Mouse (Mus musculus): ENCODE measurements around the gene Map4. TPM values are rescaled to one million over a fixed set of nuclear protein-coding genes. Genes with fewer than 3 reads are reported as not detected.

The Map4 gene
- total and polyA plus RNA-seq, 3 experiments = 14.4 to 45.8 (median 28.9) TPM

DNA sequence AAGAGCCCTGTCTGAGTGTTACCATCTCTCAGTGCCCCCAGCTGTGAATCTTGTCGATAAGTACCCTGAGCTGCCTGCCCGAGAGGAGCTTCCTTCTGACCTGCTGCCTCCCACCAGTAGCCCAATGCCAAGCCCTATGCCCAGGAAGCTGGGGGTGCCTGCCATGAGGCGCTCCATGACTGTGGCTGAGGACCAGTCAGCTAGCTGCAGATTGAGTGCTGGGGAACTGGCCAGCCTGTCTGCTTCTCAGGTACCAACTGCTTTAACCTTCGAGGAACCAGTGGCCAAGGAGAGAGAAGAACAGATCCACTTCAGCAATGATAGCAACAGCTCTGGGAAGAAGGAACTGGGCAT is 121.7 kb downstream of the Map4 start:
- dilution Hi-C loops (cut with MboI; ENCODE audit: extremely low pct_ligation_motif_present, extremely low pct_unique_long_range_greater_than_20kb, low sequenced_read_pairs) (no loop called here), in situ Hi-C loops (cut with MboI; ENCODE audit: low pct_ligation_motif_present, low pct_unique_long_range_greater_than_20kb, low sequenced_read_pairs) (no loop called here)
- H3K9ac ChIP-seq (ENCODE audit: insufficient read depth, low read depth) = no peak overlapping the region
- H3K9me3 ChIP-seq (replicated peaks; ENCODE audit: low read length) = no peaks in the 10 kb centered on the region
- H3K4me3 ChIP-seq (replicated peaks in 1 of 3; ENCODE audit: low read depth in 2 of 3, low read length in 2 of 3, poor library complexity in 1 of 3) = no peak overlapping the region
- no peak overlapping the region for H3K4me2 ChIP-seq (ENCODE audit: insufficient read depth, low read depth, poor library complexity, severe bottlenecking)
- TF ChIP-seq PAX5 (IDR thresholded peaks at IDR 0.05; ENCODE audit: low read length) = no peak
- TF ChIP-seq E2F4 (IDR thresholded peaks at IDR 0.05; ENCODE audit: insufficient replicate concordance, low read depth, low read length) = no peak
- TF ChIP-seq HCFC1 (IDR thresholded peaks at IDR 0.05; ENCODE audit: low read depth, low read length) = no peak
- no peak for TF ChIP-seq EP300 (IDR thresholded peaks at IDR 0.05; ENCODE audit: low read length)
- TF ChIP-seq ZNF384 (IDR thresholded peaks at IDR 0.05; ENCODE audit: low read depth, low read length) = no peak
- TF ChIP-seq BHLHE40 (IDR thresholded peaks at IDR 0.05; ENCODE audit: low read depth, low read length) = no peak
- TF ChIP-seq MYC (IDR thresholded peaks at IDR 0.05; ENCODE audit: low read depth, low read length) = no peak
- no peak for TF ChIP-seq ZMIZ1 (IDR thresholded peaks at IDR 0.05; ENCODE audit: low read depth, low read length)
- TF ChIP-seq ZKSCAN1 (IDR thresholded peaks at IDR 0.05; ENCODE audit: borderline replicate concordance, low read depth, low read length) = no peak
- TF ChIP-seq UBTF (IDR thresholded peaks at IDR 0.05; ENCODE audit: low read depth, low read length) = no peak
- TF ChIP-seq RAD21 (IDR thresholded peaks at IDR 0.05; ENCODE audit: low read depth, low read length) = no peak
- no peak for TF ChIP-seq CHD2 (IDR thresholded peaks at IDR 0.05; ENCODE audit: low read length)
- no peak for TF ChIP-seq POLR2A (IDR thresholded peaks at IDR 0.05; ENCODE audit: low read depth, low read length)
- no peak for TF ChIP-seq NRF1 (IDR thresholded peaks at IDR 0.05; ENCODE audit: low read depth, low read length)
- no peak for TF ChIP-seq TBP (conservative IDR thresholded peaks at IDR 0.05; ENCODE audit: low read depth, low read length)
- no peak for TF ChIP-seq ETS1 (conservative IDR thresholded peaks at IDR 0.05; ENCODE audit: low read depth, low read length)
- no peak for TF ChIP-seq ELF1 (IDR thresholded peaks at IDR 0.05; ENCODE audit: low read depth, low read length)
- H3K4me1 ChIP-seq (ENCODE audit: control insufficient read depth in 1 of 2, insufficient read depth in 2 of 2) = peaks cover 0 to 12% of the 10 kb centered on the region in 2 experiments; a peak in 1 of 4 replicates
- H3K79me2 ChIP-seq (replicated peaks; ENCODE audit: control insufficient read depth, extremely low read depth, insufficient read depth, poor library complexity, severe bottlenecking) = no peaks in the 10 kb centered on the region
- peaks cover 2 to 31% of the 10 kb centered on the region in 2 experiments for H3K36me3 ChIP-seq (replicated peaks in 1 of 2; ENCODE audit: control insufficient read depth in 1 of 2, insufficient read depth in 1 of 2, low read length in 1 of 2)
- no peak for DNase-seq (ENCODE audit: extremely low read depth)
- H3K27ac ChIP-seq (ENCODE audit: insufficient read depth, low read depth) = no peak overlapping the region
- no peaks in the 10 kb centered on the region for H3K27me3 ChIP-seq (replicated peaks)

DNA sequence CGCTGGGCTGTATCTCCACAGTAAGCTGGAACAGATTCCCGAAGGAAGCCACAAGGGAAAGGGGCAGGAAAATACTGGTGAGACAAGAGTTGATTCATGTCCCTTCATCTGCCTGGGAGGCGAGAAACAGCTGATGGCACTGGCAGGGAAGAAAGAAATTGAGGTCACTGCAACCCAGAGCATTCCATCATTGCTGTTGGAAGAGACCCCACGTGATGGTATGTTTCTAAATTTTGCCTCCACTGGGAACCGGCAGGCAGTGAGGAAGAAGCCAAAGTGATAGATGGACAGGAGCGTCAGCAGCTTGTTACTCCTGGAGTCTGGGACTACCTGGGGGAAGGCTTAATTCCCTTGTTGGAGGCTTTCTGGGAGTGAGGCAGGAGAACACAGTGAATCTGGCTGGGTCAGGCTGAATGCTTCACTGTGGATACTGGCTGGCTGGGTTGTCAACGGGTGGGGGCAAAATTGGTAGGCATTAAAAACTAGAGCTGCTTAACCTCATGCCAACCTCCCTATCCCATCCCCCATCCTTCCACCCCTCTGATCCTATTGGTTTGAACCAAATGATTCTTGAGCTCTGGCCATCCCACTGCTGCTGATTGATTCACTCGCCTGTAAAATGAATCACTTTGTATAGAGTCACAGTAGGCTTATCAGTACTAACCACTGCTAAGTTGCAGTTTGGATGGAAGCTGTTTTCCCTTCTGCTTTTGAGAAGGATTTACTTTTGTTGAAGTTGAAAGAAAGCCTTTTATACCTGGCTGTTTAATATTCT is 122.2 kb downstream of the Map4 start:
- H3K4me1 ChIP-seq (ENCODE audit: control insufficient read depth in 1 of 2, insufficient read depth in 2 of 2) = peaks cover 0 to 12% of the 10 kb centered on the region in 2 experiments; a peak in 1 of 4 replicates
- H3K9ac ChIP-seq (ENCODE audit: insufficient read depth, low read depth) = no peak overlapping the region
- no peak overlapping the region for H3K4me2 ChIP-seq (ENCODE audit: insufficient read depth, low read depth, poor library complexity, severe bottlenecking)
- no peaks in the 10 kb centered on the region for H3K9me3 ChIP-seq (replicated peaks; ENCODE audit: low read length)
- H3K27ac ChIP-seq (ENCODE audit: insufficient read depth, low read depth) = no peak overlapping the region
- H3K27me3 ChIP-seq (replicated peaks) = no peaks in the 10 kb centered on the region
- H3K4me3 ChIP-seq (replicated peaks in 1 of 3; ENCODE audit: low read depth in 2 of 3, low read length in 2 of 3, poor library complexity in 1 of 3) = no peak overlapping the region
- in situ Hi-C loops (cut with MboI; ENCODE audit: low pct_ligation_motif_present, low pct_unique_long_range_greater_than_20kb, low sequenced_read_pairs) (no loop called here), dilution Hi-C loops (cut with MboI; ENCODE audit: extremely low pct_ligation_motif_present, extremely low pct_unique_long_range_greater_than_20kb, low sequenced_read_pairs) (no loop called here)
- no peak for DNase-seq (ENCODE audit: extremely low read depth)
- no peaks in the 10 kb centered on the region for H3K79me2 ChIP-seq (replicated peaks; ENCODE audit: control insufficient read depth, extremely low read depth, insufficient read depth, poor library complexity, severe bottlenecking)
- peaks cover 2 to 31% of the 10 kb centered on the region in 2 experiments for H3K36me3 ChIP-seq (replicated peaks in 1 of 2; ENCODE audit: control insufficient read depth in 1 of 2, insufficient read depth in 1 of 2, low read length in 1 of 2)
- TF ChIP-seq MAX (IDR thresholded peaks at IDR 0.05; ENCODE audit: low read length) (no peak), ZKSCAN1 (IDR thresholded peaks at IDR 0.05; ENCODE audit: borderline replicate concordance, low read depth, low read length) (no peak), RAD21 (IDR thresholded peaks at IDR 0.05; ENCODE audit: low read depth, low read length) (no peak), POLR2A (IDR thresholded peaks at IDR 0.05; ENCODE audit: low read depth, low read length) (no peak), TCF12 (IDR thresholded peaks at IDR 0.05; ENCODE audit: low read depth, low read length) (no peak), GABPA (IDR thresholded peaks at IDR 0.05; ENCODE audit: insufficient replicate concordance, low read depth, low read length) (no peak), BHLHE40 (IDR thresholded peaks at IDR 0.05; ENCODE audit: low read depth, low read length) (no peak), SMC3 (IDR thresholded peaks at IDR 0.05; ENCODE audit: low read depth, low read length) (no peak), USF1 (IDR thresholded peaks at IDR 0.05; ENCODE audit: low read depth, low read length) (no peak), RCOR1 (conservative IDR thresholded peaks at IDR 0.05; ENCODE audit: low read depth, low read length) (no peak), MEF2A (IDR thresholded peaks at IDR 0.05; ENCODE audit: borderline replicate concordance, low read depth, low read length) (no peak), CTCF (conservative IDR thresholded peaks at IDR 0.05 in 1 of 2, IDR thresholded peaks at IDR 0.05 in 1 of 2; ENCODE audit: low read depth in 2 of 2, low read length in 2 of 2) (no peak), CHD2 (IDR thresholded peaks at IDR 0.05; ENCODE audit: low read length) (no peak), JUND (conservative IDR thresholded peaks at IDR 0.05; ENCODE audit: low read depth, low read length) (no peak)

All from CH12.LX (cell line).